Mouse (Mus musculus) natural killer cell, adult 2 months (primary cell): ENCODE results near the gene Ptpre.
"Not testable (repeated sequence)": the region's sequence is repeated elsewhere in the genome, so short reads cannot be mapped to it uniquely, and the experiment has no call there.

Experiments
- DNase-seq, 2 experiments: peaks; one replicate each; pipeline ENCODE4 v3.0.0; 2022; ENCODE audit warnings: low spot score in 2 of 2

Ptpre gene

DNA sequence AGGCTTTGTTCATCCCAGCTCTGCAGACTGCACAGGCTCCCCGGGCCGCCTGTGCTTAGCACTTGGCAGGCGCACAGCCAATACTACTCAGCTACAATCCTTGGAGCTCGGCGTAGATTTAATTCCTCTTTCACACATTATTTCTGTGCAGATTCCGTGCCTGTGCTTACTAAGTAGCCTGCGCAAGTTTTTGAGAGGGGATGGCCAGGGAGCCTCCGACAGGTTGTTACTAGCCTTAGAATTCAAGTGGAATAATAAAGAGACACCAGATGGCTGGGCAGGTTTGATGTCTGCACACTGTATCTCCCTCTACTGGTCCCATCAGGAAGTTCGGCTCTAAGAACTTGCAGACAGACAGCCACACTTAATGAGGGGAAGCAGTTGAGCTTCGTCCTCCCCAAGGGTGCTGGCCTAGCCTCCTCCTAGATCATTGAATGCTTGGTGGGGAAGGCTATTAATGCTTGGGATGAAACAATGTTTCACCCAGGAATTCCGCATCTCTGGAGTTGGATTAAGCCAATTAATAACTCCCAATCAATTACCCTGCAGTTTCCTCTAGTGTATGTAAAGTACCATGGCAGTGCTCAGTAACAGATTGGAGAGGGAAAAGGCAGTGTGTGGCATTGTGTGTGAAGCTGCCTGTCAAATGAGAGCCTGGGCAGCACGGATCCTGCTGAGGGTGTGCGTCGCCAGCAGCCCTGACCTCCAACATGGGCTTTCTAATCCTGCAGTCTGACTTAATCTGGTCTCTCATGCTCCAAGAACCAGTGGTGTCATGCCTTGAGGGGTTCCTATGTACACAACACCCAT, 104.6 kb downstream of the Ptpre start:
- DNase-seq, result peak in 1 of 2 experiments; percentile 22

DNA sequence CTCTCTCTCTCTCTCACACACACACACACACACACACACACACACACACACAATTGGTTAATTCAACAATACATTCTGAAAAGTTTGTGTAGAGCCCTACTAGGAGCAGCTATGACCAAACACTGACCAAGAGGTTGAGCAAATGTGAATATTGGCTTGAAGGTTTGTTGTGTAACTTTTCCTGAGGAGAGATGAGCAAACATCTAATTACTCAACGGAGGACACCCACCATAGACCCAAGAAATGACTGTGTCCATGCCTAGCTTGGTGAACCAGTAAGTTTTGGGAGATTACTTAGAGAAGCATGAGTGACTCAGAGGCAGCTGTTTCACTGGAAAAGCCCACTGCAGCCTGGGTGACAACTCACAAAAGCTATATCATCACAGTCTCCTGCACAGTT, 107.2 kb downstream of the Ptpre start:
- no peak for DNase-seq

DNA sequence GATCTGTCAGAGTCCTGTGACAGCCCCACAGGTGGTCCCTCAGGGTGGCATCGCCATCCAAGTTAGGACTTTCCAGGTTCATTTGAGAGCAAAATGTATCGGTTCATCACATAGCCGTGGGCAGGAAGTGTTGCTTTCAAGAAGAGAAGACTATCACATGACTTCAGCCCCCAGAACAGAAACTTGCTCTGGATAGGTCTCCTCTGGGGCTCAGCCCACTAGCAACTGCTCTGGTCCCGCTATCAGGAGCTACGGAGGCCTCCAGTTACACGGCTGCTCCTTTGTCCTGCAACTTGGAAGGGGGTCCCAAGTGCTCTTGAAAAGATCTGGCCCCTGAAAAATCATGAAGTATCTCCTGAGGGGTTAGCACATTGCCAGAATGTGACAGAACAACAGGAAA, 109.7 kb downstream of the Ptpre start:
- DNase-seq, result peak; percentile 59 to 73

DNA sequence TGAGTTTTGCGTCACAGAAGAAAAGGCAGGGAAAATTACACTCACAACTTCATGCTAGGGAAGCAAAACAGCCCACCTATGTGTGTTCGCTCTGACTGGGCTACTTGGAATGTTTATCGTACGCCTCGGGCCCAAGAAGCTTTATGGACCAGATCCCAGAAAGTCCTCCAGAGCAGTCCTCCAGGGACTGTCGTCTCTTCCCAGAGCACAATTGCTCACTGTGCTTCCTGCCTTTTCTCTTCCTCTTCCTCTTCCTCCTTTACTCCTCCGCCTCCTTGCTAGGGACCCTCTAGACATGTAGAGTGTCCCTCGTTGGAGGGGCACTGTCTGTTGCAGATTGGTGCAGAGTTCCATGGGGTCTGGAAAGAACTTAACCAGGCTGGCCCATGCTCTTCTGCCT, 111.5 kb downstream of the Ptpre start:
- DNase-seq, result no peak

DNA sequence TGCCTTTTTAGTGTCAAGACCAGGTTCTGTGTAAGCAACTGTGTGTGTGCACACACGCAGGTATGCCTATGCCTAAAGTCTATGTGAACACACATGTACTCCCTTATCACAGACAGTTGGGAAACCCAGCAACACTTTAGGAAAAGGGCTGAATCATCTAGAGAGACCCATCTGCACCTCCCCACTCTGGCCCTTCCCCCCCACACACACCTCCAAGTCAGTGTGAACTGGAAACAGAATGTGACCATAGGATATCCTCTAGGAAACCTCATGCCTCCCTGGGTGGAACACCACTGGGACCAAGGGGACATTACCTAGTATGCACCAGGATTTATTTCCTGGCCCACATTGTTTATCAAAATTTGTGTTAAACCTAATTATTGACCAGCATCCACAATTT, 112.0 kb downstream of the Ptpre start:
- no peak for DNase-seq

DNA sequence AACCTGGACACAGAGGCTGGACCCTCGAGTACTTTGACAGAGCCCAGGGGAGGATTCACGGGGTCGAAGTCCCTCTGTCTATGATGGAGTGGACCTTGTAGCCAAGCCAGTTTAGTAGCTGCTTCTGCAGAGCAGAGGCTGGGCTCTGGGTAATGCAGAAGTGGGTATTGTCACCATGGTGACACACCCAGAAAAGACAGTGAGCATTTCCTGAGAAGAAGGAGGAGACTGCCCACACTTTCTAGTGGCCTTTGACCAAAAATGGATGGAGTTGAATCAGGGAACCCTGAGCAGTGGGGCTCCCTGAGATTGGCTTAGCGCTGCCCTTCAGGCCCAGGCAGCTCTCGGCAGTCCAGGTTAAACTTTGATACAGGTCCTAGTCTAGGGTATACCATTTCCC, 112.8 kb downstream of the Ptpre start:
- peak; percentile 32 to 49 for DNase-seq

DNA sequence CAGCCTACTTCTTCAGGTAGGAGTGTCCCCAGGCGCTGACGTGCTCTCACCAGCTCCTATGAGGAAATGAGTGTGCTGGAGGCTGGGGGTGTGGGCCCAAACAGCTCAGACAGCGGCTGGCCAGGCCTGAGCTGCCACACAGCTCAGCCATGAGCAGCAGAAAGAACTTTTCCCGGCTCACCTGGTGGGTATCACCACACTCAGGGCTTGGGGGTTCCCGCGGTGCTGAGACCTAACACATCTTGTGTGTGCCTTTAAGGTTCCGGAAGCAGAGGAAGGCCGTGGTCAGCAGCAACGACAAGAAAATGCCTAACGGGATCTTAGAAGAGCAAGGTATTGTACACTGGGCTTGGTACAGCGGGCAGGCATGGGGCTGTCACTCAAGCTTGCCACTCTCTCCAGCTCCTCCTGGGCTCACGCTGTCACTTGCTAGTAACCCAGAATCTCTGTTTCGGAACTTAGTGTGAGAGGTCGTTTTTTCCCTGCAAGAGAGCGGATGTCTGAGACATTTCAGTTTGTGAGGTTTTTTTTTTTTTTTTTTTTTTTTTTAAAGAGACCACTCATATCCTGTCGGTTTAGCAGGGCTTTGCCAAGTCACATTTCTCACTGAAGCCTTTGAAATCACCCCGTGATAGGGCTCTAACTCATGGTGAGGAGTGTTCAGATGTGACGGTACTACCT, 114.7 kb downstream of the Ptpre start:
- DNase-seq, result peak; percentile 71 to 80

DNA sequence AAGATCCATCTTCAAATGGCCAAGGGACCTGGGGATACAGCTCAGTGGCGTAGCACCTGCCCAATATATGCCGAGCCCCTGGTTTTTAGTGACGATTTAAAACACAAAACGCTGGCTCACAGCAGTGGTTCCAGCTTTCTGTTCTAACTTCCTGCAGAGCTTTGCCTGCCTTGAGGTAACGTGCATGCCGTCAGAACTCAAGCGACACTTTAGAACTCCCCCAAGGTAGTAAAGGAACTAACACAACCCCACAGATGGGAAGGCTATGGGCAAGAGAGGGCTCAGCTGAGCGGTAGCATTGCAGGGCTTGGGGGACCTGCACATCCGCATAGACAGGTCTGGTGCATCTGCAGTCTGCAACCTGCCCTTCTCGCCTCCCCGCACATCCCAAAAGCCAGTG, 115.5 kb downstream of the Ptpre start:
- DNase-seq, result peak; percentile 35 to 36

DNA sequence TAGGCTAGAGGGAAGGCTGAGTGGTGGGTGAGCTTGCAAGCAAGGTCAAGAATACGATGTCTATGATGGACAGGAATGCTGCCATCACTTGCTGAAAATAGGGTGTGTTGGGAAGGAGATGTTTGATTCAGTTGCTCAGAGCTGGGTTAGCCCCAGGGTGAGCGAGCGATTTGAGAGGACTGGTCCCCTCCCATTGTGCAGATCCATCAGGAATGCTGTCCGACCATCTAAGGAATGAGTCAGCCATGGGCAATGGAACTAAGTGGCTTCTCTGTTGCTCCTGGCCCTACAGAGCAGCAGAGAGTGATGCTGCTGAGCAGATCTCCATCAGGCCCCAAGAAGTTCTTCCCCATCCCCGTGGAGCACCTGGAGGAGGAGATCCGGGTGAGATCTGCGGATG, 116.3 kb downstream of the Ptpre start:
- DNase-seq, result no peak

DNA sequence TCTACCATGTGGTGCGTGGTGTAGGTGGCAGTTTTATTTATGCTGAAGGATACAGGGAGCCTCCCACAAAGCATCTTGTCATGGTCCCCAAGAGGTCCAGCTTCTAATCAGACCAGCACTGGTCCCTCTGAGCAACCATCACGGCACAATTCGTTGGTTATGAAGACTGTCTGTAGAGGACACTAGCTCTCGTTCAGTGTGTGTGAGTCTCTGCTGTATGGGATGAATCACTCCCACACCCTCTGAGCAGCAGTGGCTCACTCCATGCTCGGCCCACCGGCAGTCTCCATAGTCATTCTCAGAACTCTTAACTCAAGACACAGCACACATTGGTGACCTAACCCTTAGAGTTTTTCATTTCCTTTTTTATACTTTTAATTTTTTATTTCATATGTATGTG, 117.0 kb downstream of the Ptpre start:
- no peak for DNase-seq

DNA sequence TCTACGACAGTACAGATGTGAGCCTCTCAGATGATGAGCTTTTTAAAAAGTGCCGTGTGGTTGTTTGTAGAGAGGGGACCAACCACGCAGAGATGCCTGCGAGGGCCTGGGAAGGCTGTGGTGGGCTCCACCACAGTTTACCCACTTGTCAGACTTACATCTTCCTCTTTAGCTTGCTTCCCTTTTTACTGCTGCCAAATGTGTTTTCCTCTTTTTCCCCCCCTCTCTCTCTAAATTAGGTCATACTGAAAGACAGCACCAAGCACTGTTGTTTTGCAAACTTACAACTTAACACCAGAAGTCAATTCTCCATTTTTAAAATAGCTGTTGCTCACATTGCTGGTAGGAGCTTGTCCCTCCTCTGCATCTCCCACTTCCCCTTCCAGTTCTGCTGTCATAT, 117.8 kb downstream of the Ptpre start:
- no peak for DNase-seq

DNA sequence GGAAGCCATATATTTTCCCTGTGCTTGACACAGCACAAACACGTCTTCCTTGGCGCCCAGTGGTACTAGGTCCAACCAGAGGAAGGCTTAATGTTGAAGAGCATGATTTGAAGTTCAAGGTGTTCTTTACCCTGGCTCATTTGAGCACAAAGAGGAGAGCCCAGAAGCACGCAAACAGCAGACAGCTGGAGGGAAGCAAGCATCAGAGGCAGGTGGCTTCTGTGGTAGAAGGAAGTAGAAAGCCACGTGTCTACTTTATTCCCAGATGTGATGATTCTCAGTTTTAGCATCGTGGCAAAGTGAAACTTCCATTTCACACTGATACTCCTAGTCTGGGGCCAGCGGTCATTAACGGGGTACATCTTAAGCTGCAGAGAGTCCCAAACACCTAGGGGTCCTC, 120.9 kb downstream of the Ptpre start:
- no peak for DNase-seq

DNA sequence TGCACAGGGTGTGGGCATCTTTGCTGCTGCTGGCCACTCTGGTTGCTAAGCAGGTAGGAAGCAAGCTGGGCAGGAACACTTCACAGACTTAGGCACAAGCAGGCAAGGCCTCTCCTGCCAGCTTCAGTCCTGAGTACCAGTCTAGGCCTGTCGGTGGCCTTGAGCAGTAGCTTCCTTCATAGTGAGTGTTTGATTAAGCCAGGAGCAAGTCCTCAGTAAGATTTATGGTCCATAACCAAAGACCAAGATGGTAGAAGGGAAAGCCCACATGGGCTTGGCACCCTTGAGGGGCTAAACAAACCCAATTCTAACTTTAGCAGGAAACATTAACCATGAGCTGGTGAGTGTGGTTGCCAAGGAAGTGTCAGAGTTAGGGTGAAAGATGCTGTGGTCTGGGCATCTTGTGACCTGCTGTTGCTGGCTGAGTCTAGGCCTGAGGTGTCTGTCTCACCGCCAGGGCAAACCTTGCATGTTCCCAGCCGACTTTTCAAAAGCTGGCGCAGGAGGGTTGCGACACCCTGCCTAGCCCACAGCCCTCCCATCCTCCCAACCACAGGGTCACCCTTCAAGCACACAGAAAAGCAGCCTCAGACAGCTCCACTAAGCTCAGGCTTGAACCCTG, 122.1 kb downstream of the Ptpre start:
- DNase-seq, result peak; percentile 82 to 91

DNA sequence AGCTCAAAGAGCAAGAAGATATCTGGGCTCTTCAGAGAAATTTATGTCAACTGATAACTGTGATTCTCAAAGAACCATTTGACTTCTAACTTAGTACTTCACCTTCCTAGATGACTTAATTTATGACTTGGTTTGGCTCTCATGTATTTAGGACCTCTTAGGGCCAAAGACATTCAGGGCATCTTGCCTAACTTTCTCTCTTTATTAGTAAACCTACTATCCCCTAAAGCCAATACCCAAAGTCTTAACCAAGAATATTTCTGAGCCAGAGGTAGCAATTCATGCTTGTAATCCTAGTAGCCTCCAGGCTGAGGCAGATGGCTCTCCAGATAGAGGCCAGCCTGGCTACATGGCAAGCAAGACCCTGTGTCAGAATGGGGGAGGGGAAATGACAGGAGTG, 123.0 kb downstream of the Ptpre start:
- DNase-seq, result no peak

DNA sequence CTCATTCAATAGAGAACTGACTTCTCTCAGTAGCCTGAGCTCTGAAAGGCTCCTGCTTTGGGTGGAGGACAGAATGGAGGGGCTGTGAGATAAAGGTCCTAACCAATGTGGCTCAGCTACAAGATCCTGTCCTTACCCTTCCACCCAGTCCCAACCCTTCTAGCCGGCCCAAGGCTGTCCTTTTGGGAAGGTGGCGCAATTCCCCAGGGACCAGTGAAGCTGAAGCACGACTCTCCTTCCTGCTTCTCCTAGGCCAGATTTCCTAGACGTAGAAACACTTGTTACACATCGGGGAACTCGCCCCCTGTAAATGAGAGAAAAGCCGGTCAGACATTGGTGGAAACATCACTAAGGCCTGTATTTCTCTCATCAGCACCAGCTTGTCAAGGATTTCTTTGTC, 126.9 kb downstream of the Ptpre start:
- DNase-seq, result no peak

DNA sequence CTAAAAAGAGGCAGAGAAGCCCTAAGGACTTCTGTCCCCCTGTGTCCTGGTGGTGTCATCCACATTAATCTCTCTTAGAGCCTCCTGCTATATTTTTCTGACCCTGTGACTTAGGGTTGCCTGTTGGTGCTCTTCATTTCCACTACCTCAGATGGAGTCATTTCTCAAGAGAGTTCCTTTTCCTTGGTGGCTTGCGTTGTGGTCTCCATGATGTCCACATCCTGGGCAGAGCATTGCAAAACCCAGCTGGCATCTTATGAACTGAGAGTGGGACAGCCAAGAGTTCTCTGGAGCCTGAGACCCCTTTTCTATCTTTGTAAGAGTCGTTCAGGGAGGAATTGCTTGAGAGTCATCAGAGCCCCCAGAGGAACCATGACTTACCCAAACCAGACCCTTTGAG, 129.0 kb downstream of the Ptpre start:
- no peak for DNase-seq

DNA sequence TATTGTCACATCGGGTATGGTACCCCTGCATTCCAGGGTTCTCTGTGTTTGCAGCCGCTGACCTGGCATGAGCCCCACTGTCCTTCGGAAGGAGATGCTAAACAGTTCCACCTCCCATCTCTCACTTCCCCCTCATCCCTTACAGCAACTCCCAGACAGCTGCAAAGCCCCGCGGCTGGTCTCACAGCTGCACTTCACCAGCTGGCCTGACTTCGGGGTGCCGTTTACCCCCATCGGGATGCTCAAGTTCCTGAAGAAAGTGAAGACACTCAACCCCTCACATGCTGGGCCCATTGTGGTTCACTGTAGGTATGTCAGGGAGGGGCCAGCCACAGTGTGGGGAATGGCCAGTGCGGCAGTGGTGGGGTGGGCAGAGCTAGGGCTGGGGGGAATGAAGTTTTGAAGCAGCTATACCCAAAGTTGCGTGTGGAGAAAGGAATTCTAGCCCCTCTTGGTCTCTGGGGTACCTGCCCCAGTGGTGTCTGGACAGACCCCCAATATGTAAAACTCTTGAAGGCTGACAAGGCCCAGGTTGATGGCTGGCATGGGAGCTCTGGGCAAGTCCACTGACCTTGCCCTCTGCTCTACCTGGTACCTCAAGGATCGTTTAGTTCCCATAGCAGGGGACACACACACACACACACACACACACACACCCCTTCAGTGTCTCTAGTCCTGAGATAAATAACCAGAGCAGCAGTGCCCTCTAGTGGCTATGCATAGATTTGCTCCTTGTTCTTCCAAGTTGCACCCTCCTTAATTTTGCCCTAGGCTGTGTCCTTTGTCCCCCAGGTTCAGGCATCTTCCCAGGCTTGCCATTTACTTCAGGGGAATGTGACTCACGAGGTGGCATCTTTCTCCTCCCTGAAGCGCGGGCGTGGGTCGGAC, 131.8 kb downstream of the Ptpre start:
- DNase-seq, result peak; percentile 68 to 73

DNA sequence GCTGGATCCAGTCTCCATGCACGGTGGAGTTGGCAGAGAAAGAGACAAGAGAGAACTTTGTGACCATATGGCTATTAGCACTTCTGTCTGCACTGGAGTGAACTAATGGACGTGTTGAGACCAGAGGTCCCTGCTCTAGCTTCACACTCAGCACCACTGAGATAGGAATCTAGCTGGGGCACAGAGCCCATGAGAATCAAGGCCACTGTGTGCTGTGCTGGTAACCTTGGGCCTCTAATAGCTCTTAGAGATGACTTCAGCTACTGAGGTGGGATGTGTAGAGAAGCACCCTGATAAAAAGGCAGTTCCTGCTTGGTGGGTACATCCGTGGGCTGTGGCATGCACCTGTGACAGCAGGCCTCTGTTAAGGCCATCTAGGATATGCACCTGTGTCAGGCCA, 136.3 kb downstream of the Ptpre start:
- DNase-seq, result no peak

DNA sequence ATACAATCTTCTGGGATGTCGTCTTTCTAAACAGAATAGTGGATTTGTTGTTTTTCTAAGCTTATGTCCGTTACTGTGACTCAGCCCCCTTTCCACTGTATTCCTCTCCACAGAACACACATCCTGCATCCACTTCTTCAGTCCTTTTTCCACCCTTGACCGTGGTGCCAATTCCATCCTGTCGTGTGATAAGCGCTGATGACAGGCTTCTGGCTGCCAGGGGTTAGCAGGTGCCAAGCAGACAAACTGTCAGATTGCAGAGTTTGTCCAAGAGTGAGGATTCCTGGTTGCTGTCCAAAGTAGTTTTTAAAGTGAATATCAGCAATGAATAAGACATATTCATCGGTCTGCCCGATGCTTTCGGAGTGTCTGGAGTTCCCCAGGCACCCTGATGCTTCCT, 139.4 kb downstream of the Ptpre start:
- no peak for DNase-seq

DNA sequence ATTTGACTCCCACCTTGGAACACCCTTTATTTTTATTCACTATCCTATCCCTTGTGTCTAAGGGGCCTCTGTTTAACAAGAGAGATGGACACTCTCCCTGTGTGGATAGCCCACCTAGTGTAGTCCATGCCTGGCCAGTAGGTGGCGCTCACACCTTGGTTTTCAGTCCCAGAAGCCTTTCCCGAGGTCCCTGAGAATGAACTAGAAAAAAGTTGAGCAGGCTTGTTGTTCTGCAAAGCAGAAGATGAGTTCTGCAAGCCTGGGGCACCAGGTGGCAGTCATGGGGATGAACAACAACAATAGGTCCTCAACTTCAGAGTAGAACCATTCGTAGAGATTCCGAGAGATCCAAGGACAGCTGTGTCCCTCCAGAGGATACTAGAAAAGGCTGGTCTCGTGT, 143.1 kb downstream of the Ptpre start:
- DNase-seq, result peak; percentile 35 to 52

DNA sequence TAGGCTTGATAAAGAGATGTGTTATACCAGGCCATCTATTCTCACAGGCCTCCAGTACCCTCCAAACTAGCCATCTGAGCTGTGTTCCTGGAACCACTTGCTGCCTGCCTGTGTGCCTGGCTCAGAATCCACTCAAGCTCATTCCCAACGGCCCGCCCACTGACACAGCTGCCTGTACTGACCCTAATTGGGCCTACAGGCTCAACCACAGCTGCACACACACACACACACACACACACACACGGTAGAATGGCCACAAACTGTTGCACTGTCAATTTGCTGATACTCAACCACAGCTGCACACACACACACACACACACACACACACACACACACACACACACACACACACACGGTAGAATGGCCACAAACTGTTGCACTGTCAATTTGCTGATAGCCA, 146.8 kb downstream of the Ptpre start:
- not testable (repeated sequence) for DNase-seq

DNA sequence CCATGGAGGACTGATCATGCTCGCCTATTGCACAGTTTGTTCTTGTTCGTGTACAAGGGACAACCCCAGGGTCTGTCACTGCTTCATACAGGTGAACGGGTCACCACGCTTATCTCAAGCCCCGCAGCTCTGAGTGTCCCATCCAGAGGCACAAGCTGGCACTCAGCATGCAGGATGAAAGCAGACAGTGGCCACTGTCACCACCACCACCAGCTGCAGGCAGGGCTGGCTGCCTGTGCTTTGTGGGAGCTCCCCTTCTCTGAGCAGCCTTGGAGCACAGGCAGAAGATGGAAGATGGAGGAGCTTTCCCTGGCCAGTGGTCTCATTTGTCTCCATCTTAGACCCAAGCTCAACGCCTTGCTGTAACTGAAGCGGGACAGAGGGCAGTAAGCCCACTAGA, 147.7 kb downstream of the Ptpre start:
- no peak for DNase-seq
